Mouse (Mus musculus) retina, adult 2 months (tissue): ENCODE measurements at regions not wholly inside any gene's neighbourhood (a gene's known extent, or its start where the extent isn't known, plus 50 kb on each side); places are given as distances from the start of the nearest gene placed in this dataset.

ENCODE experiments used
- DNase-seq: peaks from one replicate; pipeline ENCODE4 v3.0.0-alpha.2; 2012; ENCODE audit warnings: low read depth, low spot score

- DNase-seq, result no peak
Observed at GRCm38 (mm10) chr5:52092273-52092672, 98.0 kb downstream of the Dhx15 start.

GRCm38 (mm10) chr5:52088131-52088530 lies 102.2 kb downstream of the Dhx15 start:
- no peak for DNase-seq

GRCm38 (mm10) chr5:52086766-52087429 lies 103.4 kb downstream of the Dhx15 start:
- DNase-seq, result no peak

GRCm38 (mm10) chr5:52080268-52080667 lies 110.0 kb downstream of the Dhx15 start:
- no peak for DNase-seq

GRCm38 (mm10) chr5:52077696-52078095 lies 112.6 kb downstream of the Dhx15 start:
- DNase-seq, result no peak

GRCm38 (mm10) chr5:52075096-52075495 lies 115.2 kb downstream of the Dhx15 start:
- DNase-seq, result no peak

- DNase-seq, result peak; percentile 45
Observed at GRCm38 (mm10) chr5:52064804-52065451, 125.4 kb downstream of the Dhx15 start.

GRCm38 (mm10) chr5:52062214-52062613 lies 128.1 kb downstream of the Dhx15 start:
- no peak for DNase-seq

- no peak for DNase-seq
Observed at GRCm38 (mm10) chr5:52061226-52061625, 129.1 kb downstream of the Dhx15 start.

- no peak for DNase-seq
Observed at GRCm38 (mm10) chr5:52057261-52057660, 133.1 kb downstream of the Dhx15 start.

GRCm38 (mm10) chr5:52052072-52052465 lies 138.2 kb downstream of the Dhx15 start:
- DNase-seq, result no peak

- no peak for DNase-seq
Observed at GRCm38 (mm10) chr5:52051383-52052071, 138.8 kb downstream of the Dhx15 start.

- DNase-seq, result no peak
Observed at GRCm38 (mm10) chr5:52048790-52049189, 141.5 kb downstream of the Dhx15 start.

GRCm38 (mm10) chr5:52046704-52047103 lies 143.6 kb downstream of the Dhx15 start:
- no peak for DNase-seq

GRCm38 (mm10) chr5:52044101-52044500 lies 146.2 kb downstream of the Dhx15 start:
- no peak for DNase-seq

GRCm38 (mm10) chr5:52041447-52041846 lies 148.9 kb downstream of the Dhx15 start:
- no peak for DNase-seq

- no peak for DNase-seq
Observed at GRCm38 (mm10) chr5:52040427-52041312, 149.6 kb downstream of the Dhx15 start.

- DNase-seq, result no peak
Observed at GRCm38 (mm10) chr5:52035339-52035738, 155.0 kb downstream of the Dhx15 start.

GRCm38 (mm10) chr5:52027478-52027877 lies 162.8 kb downstream of the Dhx15 start:
- no peak for DNase-seq

GRCm38 (mm10) chr5:52026148-52026547 lies 164.2 kb downstream of the Dhx15 start:
- no peak for DNase-seq

- no peak for DNase-seq
Observed at GRCm38 (mm10) chr5:52023212-52023611, 167.1 kb downstream of the Dhx15 start.

GRCm38 (mm10) chr5:52016992-52017391 lies 173.3 kb downstream of the Dhx15 start:
- no peak for DNase-seq
